Mouse (Mus musculus) liver, embryonic 15.5 days (tissue): Measurements from ENCODE around the gene Ros1. TPM values are rescaled to one million over a fixed set of nuclear protein-coding genes. Genes with fewer than 3 reads are reported as not detected.

ENCODE experiments used
- ATAC-seq: fragments of 200-750 bp; cut with Nextera tagmentation; 2 replicates; pipeline ENCODE4 v1.8.0; 2017; ENCODE audit warnings: moderate number of reproducible peaks, mild to moderate bottlenecking, moderate library complexity; ENCODE audit not compliant: insufficient read depth
- H3K27ac ChIP-seq: fragments of 300-500 bp; sonication (generic); replicated peaks from 2 replicates; pipeline ENCODE4 v1.5.1; 2015; ENCODE audit warnings: mild to moderate bottlenecking, inconsistent platforms
- H3K27me3 ChIP-seq: fragments of 300-500 bp; sonication (generic); 2 replicates; pipeline ENCODE4 v1.6.1; 2015; ENCODE audit warnings: mild to moderate bottlenecking, inconsistent platforms
- H3K36me3 ChIP-seq: fragments of 300-500 bp; sonication (generic); replicated peaks from 2 replicates; pipeline ENCODE4 v1.6.1; 2015; ENCODE audit warnings: moderate library complexity, mild to moderate bottlenecking, inconsistent platforms
- H3K4me1 ChIP-seq: fragments of 300-500 bp; sonication (generic); replicated peaks from 2 replicates; pipeline ENCODE4 v1.6.1; 2015; ENCODE audit warnings: inconsistent platforms
- H3K4me2 ChIP-seq: fragments of 300-500 bp; sonication (generic); 2 replicates; pipeline ENCODE4 v1.6.1; 2015; ENCODE audit warnings: moderate library complexity, mild to moderate bottlenecking, inconsistent platforms
- H3K4me3 ChIP-seq: fragments of 300-500 bp; sonication (generic); replicated peaks from 2 replicates; pipeline ENCODE4 v1.5.1; 2015; ENCODE audit warnings: mild to moderate bottlenecking, inconsistent platforms
- H3K9ac ChIP-seq: fragments of 300-500 bp; sonication (generic); 2 replicates; pipeline ENCODE4 v1.6.1; 2015; ENCODE audit warnings: moderate library complexity, mild to moderate bottlenecking, inconsistent platforms
- H3K9me3 ChIP-seq: fragments of 300-500 bp; sonication (generic); replicated peaks from 2 replicates; pipeline ENCODE4 v1.6.1; 2016; ENCODE audit warnings: inconsistent platforms
- WGBS: fragments of 180-500 bp; shearing (Covaris S2); methylation state at CpG from one replicate; pipeline ENCODE4 v1.1.7; 2015; ENCODE audit warnings: mixed read lengths; ENCODE audit not compliant: insufficient replicate concordance; 5-methylcytosine and 5-hydroxymethylcytosine counted together
- polyA plus RNA-seq: library from polyadenylated mRNA; unstranded; fragments of >200 nt; fragmentation: Nextera tagmentation; extraction: Ambion mirVana; gene quantifications from 2 replicates; pipeline ENCODE4 v1.2.1, GENCODE M21; 2015

The Ros1 gene
- polyA plus RNA-seq, 1 experiment from 2014 or later = 0.01 TPM

DNA sequence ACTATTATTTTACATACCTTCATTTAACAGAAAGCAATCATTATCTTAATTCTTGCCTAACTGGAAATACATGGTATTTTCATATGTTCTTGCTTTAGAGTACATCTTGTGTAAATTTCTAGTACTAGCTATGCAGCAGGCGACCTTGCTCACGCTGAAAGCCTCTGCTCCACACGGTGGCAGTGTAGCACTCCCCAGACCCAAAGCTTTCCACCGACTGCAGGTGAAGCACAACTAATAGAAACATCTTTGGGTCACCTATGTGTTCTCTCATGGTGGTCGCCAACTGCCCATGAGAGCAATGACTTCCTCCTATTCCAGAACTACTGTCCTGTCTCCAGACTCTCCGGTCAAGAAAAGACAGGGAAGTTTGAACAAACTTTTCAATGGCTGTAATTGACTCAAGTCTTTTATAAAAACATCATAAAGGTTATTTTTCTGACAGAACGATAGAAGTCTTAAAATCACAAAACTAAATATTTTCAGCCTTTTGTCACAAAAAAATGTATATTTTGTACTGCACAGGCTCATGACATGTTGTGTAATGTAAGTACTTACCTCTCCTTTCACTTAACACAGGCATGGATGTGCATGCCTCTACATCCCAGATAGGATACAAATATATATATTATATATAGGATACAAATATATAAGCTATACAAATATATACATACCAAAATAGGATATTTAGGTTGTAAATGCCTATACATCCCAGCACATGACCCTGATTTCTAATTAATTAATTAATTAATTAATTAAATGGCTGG is 21.9 kb upstream of the Ros1 start:
- Histone ChIP-seq H3K36me3 (no peaks in the 10 kb centered on the region), H3K4me3 (no peak overlapping the region), H3K4me1 (no peaks in the 10 kb centered on the region; the same call in 1 of the 2 replicates), H3K4me2 (no peak overlapping the region), H3K9me3 (no peaks in the 10 kb centered on the region), H3K9ac (no peak overlapping the region), H3K27me3 (no peaks in the 10 kb centered on the region), H3K27ac (no peak overlapping the region)
- no peak for ATAC-seq
- WGBS = 19% methylated on average over 7 of the region's 7 CpGs

DNA sequence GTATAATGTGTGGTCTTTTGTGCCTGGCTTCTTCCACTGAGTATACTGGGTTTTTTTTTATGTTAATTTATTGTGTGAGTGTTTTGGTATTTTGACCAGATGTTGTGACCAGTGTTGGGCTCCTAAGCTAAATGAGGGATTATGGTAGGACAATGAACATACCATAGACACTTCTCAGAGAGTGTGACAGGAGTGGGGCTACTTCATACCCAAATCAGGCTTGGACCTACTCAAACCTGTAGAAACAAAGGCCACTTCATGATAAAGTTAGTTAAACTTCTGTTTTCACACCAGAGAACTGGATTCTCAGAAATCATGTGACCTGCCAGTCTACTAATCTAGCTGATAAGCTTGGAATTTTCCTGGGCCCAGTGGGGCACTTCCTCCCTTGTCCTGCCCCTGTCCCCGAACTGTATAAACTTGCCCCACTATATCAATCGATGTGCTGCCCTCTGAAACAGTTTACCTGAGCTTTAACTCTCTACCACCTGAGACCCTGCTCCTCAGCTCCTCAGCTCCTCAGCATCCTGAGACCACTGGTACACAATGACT is 20.3 kb upstream of the Ros1 start:
- H3K27ac ChIP-seq = no peak overlapping the region
- no peak overlapping the region for H3K4me3 ChIP-seq
- H3K27me3 ChIP-seq = no peaks in the 10 kb centered on the region
- H3K9ac ChIP-seq = no peak overlapping the region
- H3K36me3 ChIP-seq = no peaks in the 10 kb centered on the region
- no peak overlapping the region for H3K4me2 ChIP-seq
- no peak for ATAC-seq
- WGBS = 12% methylated on average over 2 of the region's 2 CpGs
- no peaks in the 10 kb centered on the region for H3K9me3 ChIP-seq
- no peaks in the 10 kb centered on the region; the same call in 1 of the 2 replicates for H3K4me1 ChIP-seq

DNA sequence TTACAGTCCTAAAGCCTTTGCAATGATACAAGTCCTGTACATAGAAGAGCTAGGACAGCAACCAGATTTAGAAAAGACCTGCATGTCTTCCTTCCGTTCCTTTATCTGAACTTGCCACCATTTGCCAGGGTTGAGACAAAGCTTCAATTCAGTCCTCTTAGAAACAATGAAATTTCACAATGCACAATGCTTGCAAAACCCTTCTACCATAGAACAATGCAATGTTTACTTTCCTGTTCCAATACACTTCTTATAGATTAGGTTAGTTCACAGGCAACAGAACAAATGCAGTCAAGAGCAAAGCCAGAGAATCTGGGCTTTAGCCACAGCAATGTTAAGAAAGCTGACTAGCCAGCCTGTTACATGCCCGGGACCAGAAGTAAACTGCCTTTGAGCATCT is 9.0 kb upstream of the Ros1 start:
- no peaks in the 10 kb centered on the region for H3K4me1 ChIP-seq
- H3K36me3 ChIP-seq = no peaks in the 10 kb centered on the region
- H3K4me3 ChIP-seq = no peak overlapping the region
- H3K9ac ChIP-seq = no peak overlapping the region
- H3K27ac ChIP-seq = no peak overlapping the region
- no peak for ATAC-seq
- 51% methylated on average over 2 of the region's 2 CpGs for WGBS
- no peak overlapping the region for H3K4me2 ChIP-seq
- no peaks in the 10 kb centered on the region for H3K9me3 ChIP-seq
- no peaks in the 10 kb centered on the region for H3K27me3 ChIP-seq

DNA sequence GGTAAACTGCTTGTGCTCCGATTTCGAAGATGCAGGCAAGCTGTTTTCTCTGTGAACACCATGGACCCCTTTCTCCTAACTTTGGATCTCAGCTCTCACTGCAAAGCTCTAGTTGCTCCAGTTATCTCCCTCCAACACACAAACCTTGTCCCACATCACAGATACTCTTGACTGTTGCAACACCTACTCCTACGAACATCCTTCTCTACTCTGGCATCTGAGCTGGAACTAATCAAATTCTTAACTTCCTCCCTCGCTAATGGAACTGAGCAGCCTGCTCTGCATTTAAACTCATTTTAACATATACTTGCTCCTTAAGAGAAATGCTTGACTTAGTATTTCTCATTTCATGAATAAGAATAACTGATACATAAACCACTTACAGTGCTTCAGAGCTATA is 9.1 kb downstream of the Ros1 start:
- Histone ChIP-seq H3K36me3 (no peaks in the 10 kb centered on the region), H3K27ac (no peak overlapping the region), H3K4me2 (no peak overlapping the region), H3K4me1 (no peaks in the 10 kb centered on the region), H3K27me3 (no peaks in the 10 kb centered on the region), H3K9ac (no peak overlapping the region), H3K4me3 (no peak overlapping the region), H3K9me3 (no peaks in the 10 kb centered on the region)
- ATAC-seq = no peak
- 71% methylated on average over 4 of the region's 4 CpGs for WGBS

DNA sequence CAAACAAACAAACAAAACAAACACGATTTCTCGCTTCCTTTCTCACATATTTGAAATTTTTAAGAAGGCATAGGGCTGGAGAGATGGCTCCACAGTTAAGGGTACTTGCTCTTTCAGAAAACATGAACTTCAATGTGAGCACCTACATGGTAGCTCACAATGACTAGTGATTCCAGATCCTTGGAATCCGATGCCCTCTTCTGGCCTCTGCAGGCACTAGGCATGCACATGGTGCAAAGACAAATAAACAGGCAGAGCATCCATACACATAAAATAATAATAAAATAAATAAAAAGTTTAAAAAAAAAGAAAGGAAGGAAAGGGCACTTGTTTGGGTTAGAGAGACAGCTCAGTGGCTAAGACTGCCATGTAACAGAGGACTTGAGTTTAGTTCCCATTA is 12.2 kb downstream of the Ros1 start:
- Histone ChIP-seq H3K4me2 (no peak overlapping the region), H3K9me3 (no peaks in the 10 kb centered on the region), H3K27ac (no peak overlapping the region), H3K27me3 (no peaks in the 10 kb centered on the region), H3K9ac (no peak overlapping the region), H3K4me3 (no peak overlapping the region), H3K4me1 (no peaks in the 10 kb centered on the region), H3K36me3 (no peaks in the 10 kb centered on the region)
- no peak for ATAC-seq
- 58% methylated on average over 3 of the region's 3 CpGs for WGBS

DNA sequence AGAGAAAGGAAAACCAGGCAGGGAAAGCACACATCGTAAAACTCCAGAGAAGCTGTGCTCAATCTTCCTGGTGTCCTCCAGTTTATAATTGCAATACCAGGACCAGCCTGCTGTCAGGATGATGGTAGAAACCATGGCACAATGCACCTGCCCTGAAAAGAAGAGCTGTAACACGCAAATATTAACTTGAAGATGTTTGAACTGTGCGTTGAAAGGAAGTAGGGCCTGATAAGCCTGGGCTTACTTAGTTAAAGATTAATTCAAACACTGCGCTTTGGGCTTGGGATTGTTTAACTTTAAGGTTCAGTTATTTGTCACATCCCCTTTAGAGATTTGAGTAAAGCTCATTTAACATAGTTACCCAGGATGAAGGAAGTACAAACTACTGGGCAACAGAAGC is 20.7 kb downstream of the Ros1 start:
- no peak overlapping the region for H3K27ac ChIP-seq
- WGBS = 44% methylated on average over 4 of the region's 4 CpGs
- no peaks in the 10 kb centered on the region for H3K4me1 ChIP-seq
- no peak overlapping the region for H3K4me3 ChIP-seq
- ATAC-seq = no peak
- no peak overlapping the region for H3K4me2 ChIP-seq
- H3K36me3 ChIP-seq = no peaks in the 10 kb centered on the region
- H3K27me3 ChIP-seq = no peaks in the 10 kb centered on the region
- no peak overlapping the region for H3K9ac ChIP-seq
- H3K9me3 ChIP-seq = no peaks in the 10 kb centered on the region

DNA sequence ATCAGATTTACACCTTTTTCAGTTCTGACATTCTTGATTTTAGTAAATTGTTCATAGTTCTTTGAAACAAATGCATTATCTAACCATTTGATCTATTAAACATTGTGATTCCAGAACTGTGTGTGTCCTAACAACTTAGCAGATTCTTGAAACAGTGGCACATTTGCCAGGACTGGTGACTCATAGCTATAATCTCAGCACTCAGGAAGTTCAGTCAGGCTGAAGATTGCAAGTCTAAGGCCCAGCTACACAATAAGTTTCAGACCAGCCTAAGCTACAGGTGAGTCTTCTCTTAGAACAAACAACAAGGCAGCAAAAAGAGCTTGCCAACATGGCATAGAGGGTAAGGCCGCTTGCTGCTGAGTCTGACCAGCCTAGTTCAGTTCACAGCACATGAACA is 24.6 kb downstream of the Ros1 start:
- Histone ChIP-seq H3K9ac (no peak overlapping the region), H3K27ac (no peak overlapping the region), H3K4me1 (no peaks in the 10 kb centered on the region; the same call in 1 of the 2 replicates), H3K36me3 (no peaks in the 10 kb centered on the region), H3K4me2 (no peak overlapping the region), H3K27me3 (no peaks in the 10 kb centered on the region), H3K9me3 (no peaks in the 10 kb centered on the region), H3K4me3 (no peak overlapping the region)
- ATAC-seq = no peak
- 53% methylated on average over 1 of the region's 1 CpGs for WGBS

DNA sequence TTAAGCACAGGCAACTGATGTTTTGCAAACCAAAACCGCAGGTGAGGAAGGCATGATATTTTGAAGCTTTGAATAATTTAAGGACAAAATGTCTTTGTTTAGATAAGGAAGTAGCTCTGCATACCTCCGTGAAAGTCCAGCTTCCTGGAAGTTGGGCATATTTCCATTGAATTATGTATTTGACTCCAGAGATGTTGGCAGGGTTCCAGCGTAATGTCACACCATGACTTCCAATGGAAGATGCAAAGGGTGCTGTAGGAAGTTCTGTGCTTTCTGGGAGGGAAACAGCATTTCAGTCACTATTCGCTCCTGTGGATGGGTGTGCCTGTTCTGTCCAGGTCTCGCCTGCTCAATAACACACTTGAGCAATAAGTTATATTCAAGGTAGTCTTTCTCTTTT is 25.2 kb downstream of the Ros1 start:
- no peak overlapping the region for H3K4me3 ChIP-seq
- no peak for ATAC-seq

DNA sequence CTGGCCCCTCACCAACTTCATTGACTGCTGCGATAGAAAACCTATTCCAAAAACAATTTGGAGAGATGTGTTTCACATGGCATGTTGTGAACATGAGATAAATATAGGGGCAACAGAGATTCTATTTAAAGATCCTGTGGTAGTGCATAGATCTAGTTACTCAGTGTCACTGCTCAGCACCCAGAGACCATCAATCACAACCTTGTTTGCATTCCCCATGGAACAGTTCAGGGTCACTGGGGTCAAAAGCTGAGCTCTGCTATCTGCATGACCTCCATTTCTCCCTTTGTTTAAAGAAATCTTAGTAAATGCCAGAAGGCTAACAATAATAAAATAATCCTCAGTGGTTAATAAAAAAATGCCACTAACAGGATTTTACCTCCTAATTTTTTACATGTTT is 29.7 kb downstream of the Ros1 start:
- peak; percentile 56; the same call in 1 of the 2 replicates for ATAC-seq
- H3K4me2 ChIP-seq = no peak overlapping the region
- no peak overlapping the region for H3K9ac ChIP-seq
- H3K27ac ChIP-seq = no peak overlapping the region
- no peak overlapping the region for H3K4me3 ChIP-seq
- no peaks in the 10 kb centered on the region for H3K9me3 ChIP-seq
- no peaks in the 10 kb centered on the region for H3K27me3 ChIP-seq
- no peaks in the 10 kb centered on the region; the same call in 1 of the 2 replicates for H3K4me1 ChIP-seq
- WGBS = 51% methylated on average over 1 of the region's 1 CpGs
- no peaks in the 10 kb centered on the region for H3K36me3 ChIP-seq

More for the DNA sequence above, 25.2 kb downstream of the Ros1 start:
- WGBS = 58% methylated on average over 5 of the region's 5 CpGs
- Histone ChIP-seq H3K9me3 (no peaks in the 10 kb centered on the region), H3K36me3 (no peaks in the 10 kb centered on the region), H3K27ac (no peak overlapping the region), H3K9ac (no peak overlapping the region), H3K4me1 (no peaks in the 10 kb centered on the region; the same call in 1 of the 2 replicates), H3K27me3 (no peaks in the 10 kb centered on the region), H3K4me2 (no peak overlapping the region)

DNA sequence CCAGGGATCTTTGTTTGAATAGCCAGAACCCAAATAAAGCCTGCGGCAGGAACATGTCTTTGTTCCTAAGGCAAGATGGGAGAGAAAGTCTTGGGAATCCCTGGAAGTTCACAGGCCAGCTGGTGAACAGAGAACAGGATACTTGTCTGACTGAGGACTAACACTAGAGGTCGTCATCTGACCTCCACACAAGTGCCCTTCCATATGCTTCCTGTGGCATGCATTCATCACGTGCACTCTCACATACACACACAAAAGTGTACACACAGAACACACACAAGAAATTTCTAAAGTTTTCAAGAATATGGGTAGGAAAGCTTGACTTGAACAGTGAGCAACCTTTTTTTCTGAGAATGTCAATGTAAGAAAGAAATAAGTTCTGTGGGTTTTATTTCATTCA is 34.4 kb downstream of the Ros1 start:
- no peaks in the 10 kb centered on the region for H3K4me1 ChIP-seq
- 29% methylated on average over 3 of the region's 3 CpGs for WGBS
- no peaks in the 10 kb centered on the region for H3K9me3 ChIP-seq
- H3K4me3 ChIP-seq = no peak overlapping the region
- no peaks in the 10 kb centered on the region for H3K36me3 ChIP-seq
- H3K27ac ChIP-seq = no peak overlapping the region
- no peaks in the 10 kb centered on the region for H3K27me3 ChIP-seq
- no peak overlapping the region for H3K4me2 ChIP-seq
- no peak for ATAC-seq
- no peak overlapping the region for H3K9ac ChIP-seq

DNA sequence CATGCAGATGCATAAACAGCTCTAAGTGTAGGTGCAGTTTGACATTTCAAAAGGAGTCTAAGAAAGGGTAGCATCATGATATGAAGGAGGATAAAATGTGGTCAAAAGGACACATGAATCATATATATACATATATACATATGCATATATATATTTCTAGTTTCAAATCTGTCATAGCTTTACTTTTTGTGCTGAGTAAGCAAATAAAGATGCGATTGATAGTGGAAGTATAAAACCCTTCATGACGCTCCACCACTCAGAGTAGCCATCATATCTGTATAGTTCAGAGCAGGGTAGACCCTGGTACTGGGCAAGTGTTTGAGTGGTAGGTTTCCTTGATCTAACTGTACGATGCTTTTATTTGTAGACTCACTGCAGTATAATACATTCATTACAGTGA is 35.3 kb downstream of the Ros1 start:
- H3K27ac ChIP-seq = no peak overlapping the region

More for the DNA sequence above, 35.3 kb downstream of the Ros1 start:
- no peaks in the 10 kb centered on the region for H3K9me3 ChIP-seq
- no peaks in the 10 kb centered on the region for H3K4me1 ChIP-seq
- no peak for ATAC-seq
- no peak overlapping the region for H3K4me2 ChIP-seq
- no peak overlapping the region for H3K4me3 ChIP-seq
- H3K9ac ChIP-seq = no peak overlapping the region
- 75% methylated on average over 3 of the region's 3 CpGs for WGBS
- no peaks in the 10 kb centered on the region for H3K36me3 ChIP-seq
- no peaks in the 10 kb centered on the region for H3K27me3 ChIP-seq
